Mouse (Mus musculus) G1E (cell line): Measurements from ENCODE around the gene Edar. TPM values are rescaled to one million over a fixed set of nuclear protein-coding genes. Genes with fewer than 3 reads are reported as not detected.

Experiments
- ATAC-seq: 2 replicates; pipeline ENCODE4 v1.8.0; 2016; ENCODE audit warnings: mild to moderate bottlenecking; ENCODE audit not compliant: insufficient number of reproducible peaks, poor library complexity, low FRiP score, severe bottlenecking; ENCODE audit errors: extremely low read depth
- DNase-seq: peaks from one replicate; pipeline ENCODE4 v3.0.0; 2012; ENCODE audit warnings: low spot score
- H3K27me3 ChIP-seq: 2 replicates; pipeline ENCODE4 v1.6.1; 2012; ENCODE audit warnings: mild to moderate bottlenecking, low read length, inconsistent platforms; ENCODE audit not compliant: insufficient read depth
- H3K36me3 ChIP-seq: replicated peaks from 2 replicates; pipeline ENCODE3; 2012; ENCODE audit warnings: mild to moderate bottlenecking, inconsistent platforms
- H3K4me1 ChIP-seq: 2 replicates; pipeline ENCODE4 v1.6.1; 2012; ENCODE audit warnings: low read depth, low read length, inconsistent platforms, mixed read lengths; ENCODE audit not compliant: insufficient read depth
- H3K4me3 ChIP-seq: 2 replicates; pipeline ENCODE4 v1.5.1; 2012; ENCODE audit warnings: low read depth, mild to moderate bottlenecking, inconsistent platforms, low read length, moderate library complexity, mixed read lengths
- H3K9me3 ChIP-seq: replicated peaks from 2 replicates; pipeline ENCODE4 v1.6.1; 2012; ENCODE audit warnings: inconsistent platforms
- CTCF ChIP-seq: IDR thresholded peaks from 2 replicates; pipeline ENCODE4 v1.5.1; 2012; ENCODE audit warnings: low read depth, low read length, inconsistent platforms, mixed read lengths
- GATA1 ChIP-seq: IDR thresholded peaks from 2 replicates; pipeline ENCODE4 v1.6.1; 2012; ENCODE audit warnings: borderline replicate concordance, low read length, inconsistent platforms, mixed read lengths
- GATA2 ChIP-seq: IDR thresholded peaks from 2 replicates; pipeline ENCODE4 v1.6.1; 2012; ENCODE audit warnings: low read depth, low read length, inconsistent platforms, borderline replicate concordance
- POLR2AphosphoS5 ChIP-seq: IDR thresholded peaks from 2 replicates; pipeline ENCODE4 v1.6.1; 2012; ENCODE audit warnings: low read depth, low read length, inconsistent platforms; ENCODE audit not compliant: insufficient replicate concordance
- TAL1 ChIP-seq: conservative IDR thresholded peaks from 2 replicates; pipeline ENCODE4 v1.6.1; 2012; ENCODE audit warnings: low read depth, low read length, inconsistent platforms, mixed read lengths
- polyA plus RNA-seq: library from polyadenylated mRNA; stranded (reverse); fragments of >175 nt; gene quantifications from 2 replicates; pipeline ENCODE4 v1.2.3, GENCODE M21; 2012
- total RNA-seq, 2 experiments: library from RNA; stranded (forward) in 1 of 2; stranded (reverse) in 1 of 2; fragments of 200-1000 nt in 1 of 2; fragments of >200 nt in 1 of 2; fragmentation: Nextera tagmentation in 1 of 2; gene quantifications; 2 replicates each; pipeline ENCODE4 v1.2.3; 2014 to 2017

The Edar gene
- total and polyA plus RNA-seq, 3 experiments: not detected

DNA sequence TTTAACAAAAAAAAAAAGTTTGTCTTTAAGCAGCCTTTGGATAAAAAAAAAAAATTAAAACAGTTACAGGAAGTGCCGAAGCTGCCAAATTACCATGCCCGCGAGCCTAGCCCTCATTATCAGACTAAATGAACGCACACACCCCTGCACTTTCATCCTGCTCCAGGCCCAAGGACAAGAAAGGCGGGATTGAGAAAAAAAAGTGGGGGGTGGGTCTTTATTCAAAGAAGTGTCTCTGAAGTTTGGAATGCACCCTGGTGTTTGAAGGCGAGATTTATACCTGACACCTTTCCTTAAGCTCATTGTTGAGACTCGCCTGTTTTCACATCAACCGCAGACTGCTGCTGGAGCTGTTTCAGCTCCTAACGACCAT lies 23.4 kb downstream of the Edar start:
- DNase-seq: no peak
- no peaks in the 10 kb centered on the region for H3K9me3 ChIP-seq
- no peaks in the 10 kb centered on the region for H3K36me3 ChIP-seq
- no peak for ATAC-seq
- H3K4me1 ChIP-seq: no peaks in the 10 kb centered on the region
- TF ChIP-seq GATA2: no peak
- TF ChIP-seq TAL1: no peak
- TF ChIP-seq CTCF: no peak
- TF ChIP-seq GATA1: no peak
- TF ChIP-seq POLR2AphosphoS5: no peak
- H3K4me3 ChIP-seq: no peak overlapping the region
- H3K27me3 ChIP-seq: no peaks in the 10 kb centered on the region

DNA sequence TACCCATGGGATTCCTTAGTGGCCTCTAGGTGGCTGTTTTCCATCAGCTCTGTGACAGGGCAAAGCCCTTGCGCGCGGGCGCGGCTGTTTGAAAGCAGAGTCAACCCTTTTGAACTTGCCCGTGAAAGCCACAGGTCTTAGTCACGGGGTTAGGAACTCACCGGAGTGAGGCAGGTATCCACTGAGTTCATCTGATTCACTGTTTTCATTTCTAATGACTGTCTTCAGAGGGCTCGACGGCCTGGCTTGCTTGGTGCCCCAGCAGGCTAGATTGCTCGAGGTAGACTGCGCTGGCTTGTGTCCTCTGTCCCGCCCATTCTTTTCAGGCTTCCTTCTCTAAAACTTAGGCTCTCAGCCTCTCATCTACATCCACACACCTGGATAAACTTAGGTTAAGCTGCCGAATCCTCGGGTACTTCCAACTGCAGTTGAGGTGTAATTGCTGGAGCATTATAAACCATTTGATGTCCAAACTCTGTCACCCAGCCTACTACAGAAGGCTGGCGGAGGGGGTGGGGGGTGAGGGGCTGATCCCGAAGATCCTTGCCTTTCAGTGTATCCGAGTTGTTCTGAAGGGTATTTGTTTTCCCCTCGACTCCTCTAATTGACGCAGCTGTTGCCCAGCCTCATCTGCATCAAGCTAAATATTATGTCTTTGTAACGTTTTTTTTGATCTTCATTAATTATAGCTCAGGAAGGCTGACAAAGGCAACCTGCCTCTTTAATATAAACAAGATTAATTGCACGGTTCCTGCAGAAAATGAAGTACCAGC lies 24.0 kb downstream of the Edar start:
- H3K36me3 ChIP-seq: no peaks in the 10 kb centered on the region
- DNase-seq (no peak), ATAC-seq (no peak)
- H3K4me3 ChIP-seq: no peak overlapping the region
- H3K27me3 ChIP-seq: no peaks in the 10 kb centered on the region
- TF ChIP-seq POLR2AphosphoS5: no peak
- TF ChIP-seq TAL1: no peak
- TF ChIP-seq CTCF: no peak
- TF ChIP-seq GATA2: no peak
- TF ChIP-seq GATA1: no peak
- H3K4me1 ChIP-seq: no peaks in the 10 kb centered on the region
- H3K9me3 ChIP-seq: no peaks in the 10 kb centered on the region

DNA sequence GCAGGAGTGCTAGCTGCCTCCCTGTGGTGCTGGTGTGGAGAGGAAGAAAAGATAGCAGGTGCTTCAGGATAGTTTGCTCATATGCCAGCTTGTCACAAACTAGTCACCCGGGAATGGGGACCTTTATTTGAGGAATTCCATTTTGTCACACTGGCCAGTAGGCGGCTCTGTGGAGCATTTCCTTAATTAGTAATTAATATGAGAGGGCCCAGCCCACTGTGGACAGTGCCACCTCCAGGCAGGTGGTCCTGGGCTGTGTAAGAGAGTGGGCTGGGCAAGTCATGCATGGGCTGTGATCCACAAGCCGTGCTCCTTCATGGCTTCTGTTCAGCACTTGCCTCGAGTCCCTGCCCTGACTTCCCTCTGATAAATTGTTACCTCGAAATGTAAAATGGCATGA lies 26.7 kb downstream of the Edar start:
- H3K27me3 ChIP-seq: no peaks in the 10 kb centered on the region
- no peaks in the 10 kb centered on the region for H3K4me1 ChIP-seq
- H3K36me3 ChIP-seq: no peaks in the 10 kb centered on the region
- TF ChIP-seq GATA2: no peak
- TF ChIP-seq TAL1: no peak
- no peak for TF ChIP-seq CTCF
- no peak for TF ChIP-seq POLR2AphosphoS5
- TF ChIP-seq GATA1: no peak
- ATAC-seq (no peak), DNase-seq (no peak)
- no peaks in the 10 kb centered on the region for H3K9me3 ChIP-seq
- no peak overlapping the region for H3K4me3 ChIP-seq

DNA sequence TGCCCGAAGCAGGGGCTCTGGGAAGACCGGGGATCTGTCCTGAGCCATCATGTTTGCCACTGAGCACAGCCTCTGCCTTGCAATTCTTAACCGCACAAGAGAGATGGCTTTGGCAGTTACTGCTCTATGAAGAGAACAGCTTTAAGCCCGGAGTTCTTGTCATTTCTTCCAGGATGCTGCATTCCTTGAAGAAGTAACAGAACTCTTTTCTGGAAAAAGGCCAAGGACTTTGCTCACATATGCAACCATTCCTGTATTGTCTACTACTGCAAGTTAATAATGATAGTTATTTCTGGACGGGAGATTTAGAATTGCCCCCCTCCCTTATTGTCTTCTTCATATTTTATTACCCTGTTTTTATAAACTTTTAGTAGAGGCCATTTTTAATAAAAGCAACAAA lies 30.8 kb downstream of the Edar start:
- no peaks in the 10 kb centered on the region for H3K36me3 ChIP-seq
- H3K9me3 ChIP-seq: no peaks in the 10 kb centered on the region
- TF ChIP-seq CTCF (no peak), GATA1 (no peak), GATA2 (no peak), POLR2AphosphoS5 (no peak), TAL1 (no peak)
- DNase-seq: no peak
- no peak for ATAC-seq
- no peak overlapping the region for H3K4me3 ChIP-seq
- H3K27me3 ChIP-seq: no peaks in the 10 kb centered on the region
- no peaks in the 10 kb centered on the region for H3K4me1 ChIP-seq

DNA sequence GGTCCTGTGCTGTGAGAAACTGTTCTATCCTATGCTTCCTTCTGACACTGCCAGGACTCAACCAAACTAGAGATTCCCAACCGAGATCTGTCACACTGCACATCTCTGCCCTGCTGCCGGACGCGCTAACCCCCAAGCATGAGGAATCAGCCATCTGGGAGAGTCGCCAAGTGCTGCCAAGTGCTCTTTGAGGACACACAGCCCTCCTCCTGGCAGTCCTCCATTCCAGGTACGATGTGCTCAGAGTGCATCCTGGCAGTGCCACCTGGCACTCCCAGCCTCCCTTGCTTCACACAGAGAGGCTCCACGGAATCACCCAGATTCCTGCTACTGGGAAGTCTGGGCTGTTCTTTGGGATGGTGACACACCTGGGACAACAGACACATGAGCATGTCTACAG lies 31.3 kb downstream of the Edar start:
- Histone ChIP-seq H3K4me1 (no peaks in the 10 kb centered on the region), H3K36me3 (no peaks in the 10 kb centered on the region), H3K4me3 (no peak overlapping the region), H3K9me3 (no peaks in the 10 kb centered on the region), H3K27me3 (no peaks in the 10 kb centered on the region)
- TF ChIP-seq GATA2 (no peak), TAL1 (no peak), GATA1 (no peak), POLR2AphosphoS5 (no peak)
- ATAC-seq (no peak), DNase-seq (no peak)

DNA sequence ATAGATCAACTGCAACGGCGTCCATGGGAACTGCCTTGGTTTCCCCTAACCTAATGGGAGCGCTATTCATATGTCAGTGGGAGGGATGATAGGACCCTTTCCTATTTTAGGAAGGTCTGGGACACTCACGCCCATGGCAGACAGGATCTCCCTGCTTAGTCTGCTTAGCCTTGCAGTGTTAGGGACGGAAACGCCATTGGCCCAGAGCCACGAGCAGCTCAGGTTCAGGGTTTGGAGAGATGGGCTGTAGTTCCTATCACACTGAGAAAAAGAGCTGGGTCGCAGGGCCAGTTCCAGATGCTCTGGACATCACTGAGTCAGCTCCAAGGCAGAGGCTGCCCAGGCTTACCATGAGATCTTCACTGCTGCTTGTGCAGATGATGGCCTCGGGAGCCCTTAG lies 32.5 kb downstream of the Edar start:
- no peak for ATAC-seq

More for the DNA sequence above, 32.5 kb downstream of the Edar start:
- Histone ChIP-seq H3K9me3 (no peaks in the 10 kb centered on the region), H3K4me1 (no peaks in the 10 kb centered on the region), H3K36me3 (no peaks in the 10 kb centered on the region), H3K4me3 (no peak overlapping the region), H3K27me3 (no peaks in the 10 kb centered on the region)
- no peak for TF ChIP-seq GATA1
- no peak for TF ChIP-seq POLR2AphosphoS5
- TF ChIP-seq CTCF: no peak
- no peak for TF ChIP-seq TAL1
- no peak for TF ChIP-seq GATA2
- no peak for DNase-seq
